Mouse (Mus musculus) brain, embryonic 14.5 days (tissue): ENCODE results near the gene Bmx. TPM values are rescaled to one million over a fixed set of nuclear protein-coding genes. Genes with fewer than 3 reads are reported as not detected.
A peak's percentile ranks its signal among the peaks of the same experiment; 100 is the strongest.

Source experiments
- DNase-seq: peaks from one replicate; pipeline ENCODE4 v3.0.0-alpha.2; 2011; ENCODE audit warnings: low read depth
- CTCF ChIP-seq: fragments of 200-500 bp; IDR thresholded peaks from 2 replicates; pipeline ENCODE4 v1.5.1; 2012; ENCODE audit warnings: inconsistent platforms, mild to moderate bottlenecking, moderate library complexity, borderline replicate concordance; ENCODE audit not compliant: insufficient read depth, insufficient read length; ENCODE audit errors: extremely low read depth
- POLR2A ChIP-seq: fragments of 200-500 bp; IDR thresholded peaks from 2 replicates; pipeline ENCODE4 v1.6.1; 2012; ENCODE audit warnings: mild to moderate bottlenecking, inconsistent platforms, borderline replicate concordance; ENCODE audit not compliant: poor library complexity, insufficient read depth, insufficient read length, severe bottlenecking; ENCODE audit errors: extremely low read depth
- polyA plus RNA-seq: library from polyadenylated mRNA; depleted of rRNA; stranded (reverse); fragments of >200 nt; gene quantifications from 2 replicates; pipeline ENCODE4 v1.2.3, GENCODE M21; 2012; rRNA removed

The Bmx gene
- 0.19 and 0.45 TPM in 2 replicates for polyA plus RNA-seq

DNA sequence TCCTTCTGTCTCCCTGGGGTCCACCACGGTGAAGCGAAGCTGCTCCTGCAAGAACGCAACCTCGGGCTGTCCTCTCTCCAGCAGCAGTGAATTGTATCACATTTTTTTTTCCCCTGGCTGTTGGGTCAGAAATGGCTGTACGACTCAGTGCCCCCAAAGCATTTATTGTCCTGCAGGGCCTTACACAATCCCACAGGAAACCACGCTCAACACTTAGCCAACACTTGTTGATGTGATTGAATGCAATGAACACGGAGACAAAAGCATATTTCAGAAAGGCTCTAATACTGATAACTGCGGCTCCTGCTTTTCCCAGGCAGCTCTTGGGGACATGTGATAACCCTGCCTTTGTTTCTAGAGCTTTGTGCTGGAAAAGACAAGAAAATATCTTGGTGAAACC, at the start of gene Bmx:
TSS of gene Bmx (minus strand) at position 137 of the 400 bp plus-strand sequence.
- TF ChIP-seq CTCF (no peak), POLR2A (no peak)
- no peak for DNase-seq

- no peak for TF ChIP-seq POLR2A
- TF ChIP-seq CTCF, result no peak
Measured at GRCm38 (mm10) chrX:164306250-164306649, 48.3 kb upstream of the Bmx start.

DNA sequence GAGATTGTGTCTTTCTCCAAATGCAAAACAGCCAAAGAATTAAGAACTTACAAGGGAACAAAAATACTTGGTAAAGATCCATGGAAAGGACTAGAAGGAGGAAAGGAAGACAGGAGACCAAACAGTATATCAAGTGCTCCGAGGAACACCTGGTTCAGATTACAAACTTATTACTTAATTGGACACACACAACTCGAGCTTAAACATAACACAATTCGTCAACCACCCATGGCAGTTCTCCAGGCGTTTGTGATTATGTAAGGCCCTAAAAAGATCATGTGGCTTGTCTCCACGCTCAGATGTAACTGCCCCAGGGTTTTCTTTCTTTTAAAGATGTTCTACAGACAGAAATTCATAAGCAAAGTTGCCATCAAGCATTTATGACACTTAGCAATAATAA, 33.2 kb upstream of the Bmx start:
- no peak for TF ChIP-seq CTCF
- no peak for TF ChIP-seq POLR2A
- DNase-seq, result no peak

More at GRCm38 (mm10) chrX:164306250-164306649, 48.3 kb upstream of the Bmx start:
- no peak for DNase-seq

- peak; percentile 38 for DNase-seq
- TF ChIP-seq CTCF, result peak; percentile 53; the same call in 1 of the 2 replicates
- TF ChIP-seq POLR2A, result no peak
Measured at GRCm38 (mm10) chrX:164287077-164287476, 29.1 kb upstream of the Bmx start.

DNA sequence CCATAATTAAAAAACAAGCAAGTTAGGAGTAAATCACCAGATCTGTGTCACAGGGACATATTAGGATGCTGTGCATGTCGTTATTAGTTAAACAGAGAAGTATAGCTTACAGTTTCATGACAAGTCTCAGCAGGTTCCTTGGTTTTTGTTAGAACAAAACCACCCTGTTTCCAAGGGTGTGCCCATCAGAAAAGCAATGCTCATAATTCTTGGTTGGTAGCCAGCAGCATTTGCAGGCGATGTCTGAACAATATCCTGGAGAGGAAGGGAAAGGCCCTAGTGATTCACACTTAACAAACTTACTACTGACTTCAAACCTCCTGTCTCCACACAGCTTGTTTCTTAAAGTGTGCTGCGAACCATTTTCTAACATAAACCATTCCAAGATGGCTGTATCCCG, 25.8 kb upstream of the Bmx start:
- TF ChIP-seq CTCF (no peak), POLR2A (no peak)

GRCm38 (mm10) chrX:164280918-164281647, 23.1 kb upstream of the Bmx start:
- DNase-seq, result no peak
- TF ChIP-seq CTCF (no peak), POLR2A (no peak)

More for the DNA sequence above, 25.8 kb upstream of the Bmx start:
- DNase-seq, result no peak

DNA sequence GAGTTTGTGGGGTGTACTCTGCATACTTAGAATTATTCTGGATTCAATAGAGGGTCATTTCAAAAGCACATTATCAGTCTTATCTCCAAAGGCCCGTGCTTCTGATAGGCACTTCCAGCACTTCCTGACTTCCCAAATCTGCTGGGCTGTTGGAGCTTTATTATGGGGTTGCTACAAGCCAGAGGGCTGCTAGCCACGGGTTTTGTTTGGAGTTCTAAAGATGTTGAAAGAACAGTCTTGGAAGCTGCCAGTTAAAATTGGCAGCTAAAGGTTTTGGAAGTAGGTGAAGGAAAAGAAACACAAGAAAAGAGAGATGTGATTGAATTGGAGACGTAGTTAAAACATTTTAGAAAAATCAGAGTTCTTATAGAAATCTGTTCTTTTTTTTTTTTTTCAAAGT, 17.5 kb upstream of the Bmx start:
- no peak for DNase-seq
- TF ChIP-seq CTCF (no peak), POLR2A (no peak)

- TF ChIP-seq POLR2A (no peak), CTCF (no peak)
- no peak for DNase-seq
Measured at GRCm38 (mm10) chrX:164270603-164271002, 12.6 kb upstream of the Bmx start.

DNA sequence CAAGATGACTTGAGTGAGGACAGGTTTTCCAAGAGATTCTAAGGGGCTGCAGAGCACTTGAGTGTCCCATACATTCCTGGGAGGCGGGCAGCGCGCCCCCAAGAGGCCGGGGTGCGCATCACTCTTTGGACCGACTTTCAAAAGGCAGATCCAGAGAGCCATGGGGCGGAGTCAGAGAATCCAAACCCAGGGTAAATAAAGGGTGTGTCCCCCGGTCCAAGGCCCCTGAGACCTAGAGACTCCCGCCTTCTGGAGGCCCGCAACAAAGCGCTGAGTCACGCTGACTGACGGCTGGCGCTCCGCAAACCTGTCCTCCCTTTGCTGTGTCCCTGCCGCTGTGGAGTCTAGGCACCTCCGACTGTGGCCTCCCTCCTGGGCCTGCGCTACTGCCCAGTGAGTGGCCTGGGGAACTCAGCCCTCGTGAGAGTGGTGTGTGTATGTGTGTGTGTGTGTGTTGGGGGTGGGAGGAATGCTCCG, 11.3 kb upstream of the Bmx start, which contains the start of gene Pir:
TSS of gene Pir (plus strand) at position 87 of the 477 bp plus-strand sequence.
- TF ChIP-seq POLR2A (no peak), CTCF (peak; percentile 36; the same call in 1 of the 2 replicates)

DNA sequence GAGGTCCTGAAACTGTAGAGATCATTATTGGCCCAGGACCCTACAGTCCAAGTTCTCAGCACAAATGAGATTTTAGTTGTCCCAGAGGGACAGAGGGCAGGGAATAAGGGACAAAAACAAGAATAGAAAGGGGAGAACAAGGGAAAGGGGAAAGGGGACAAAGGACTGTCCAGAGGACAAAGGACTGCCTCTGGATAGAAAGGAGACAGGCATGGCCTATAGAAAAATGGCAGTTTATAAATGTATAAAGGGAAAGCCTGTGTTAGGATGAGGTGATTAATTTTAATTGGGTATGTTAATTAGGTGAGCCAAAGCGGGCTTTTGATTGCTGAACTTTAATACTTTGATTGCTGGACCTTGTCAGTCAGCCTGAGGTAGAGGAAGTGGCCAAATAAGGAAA, 6.9 kb upstream of the Bmx start:
- peak; percentile 19 for DNase-seq
- TF ChIP-seq CTCF, result no peak
- TF ChIP-seq POLR2A, result no peak

More for the DNA sequence above, 11.3 kb upstream of the Bmx start, which contains the start of gene Pir:
- peak; percentile 58 for DNase-seq

DNA sequence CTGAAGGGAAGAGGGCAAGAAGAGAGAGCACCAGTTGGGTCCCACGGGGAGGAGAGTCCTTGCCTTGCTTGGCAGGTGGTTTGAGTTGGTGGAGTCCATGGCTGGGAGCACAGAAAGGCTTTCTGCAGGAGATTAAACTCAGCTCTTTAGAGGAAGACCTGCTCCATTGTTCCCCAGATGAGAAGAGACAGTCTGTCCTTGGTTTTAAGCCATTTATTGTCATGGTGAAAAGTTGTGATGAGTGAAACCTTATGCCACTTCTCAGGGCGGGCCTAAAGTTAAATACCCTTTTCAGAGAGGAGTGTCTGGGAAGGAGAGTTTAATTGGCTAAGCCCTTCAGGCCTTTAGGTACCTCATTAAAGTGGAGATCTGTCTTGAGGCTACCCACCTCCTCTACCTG, 4.3 kb upstream of the Bmx start:
- no peak for DNase-seq
- no peak for TF ChIP-seq CTCF
- no peak for TF ChIP-seq POLR2A

DNA sequence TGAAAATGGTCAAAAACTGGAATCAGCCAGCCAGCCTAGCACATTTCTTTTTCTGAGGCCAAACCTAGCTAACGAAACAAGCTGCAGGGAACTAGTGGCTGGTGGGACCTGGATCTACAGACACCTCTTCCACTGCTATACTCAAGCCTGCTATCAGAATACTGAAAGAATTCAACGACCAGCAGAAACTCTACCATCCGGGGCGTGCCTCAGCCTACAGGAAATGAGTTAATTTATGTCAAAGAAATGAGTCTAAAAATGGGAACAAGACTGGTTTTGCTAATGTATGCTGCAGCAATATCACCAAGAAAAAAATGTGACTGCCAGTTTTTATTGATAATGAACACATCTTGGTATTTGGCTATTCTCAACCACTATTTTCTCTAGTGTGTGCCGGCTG, 669 bp upstream of the Bmx start:
- DNase-seq, result no peak
- TF ChIP-seq CTCF, result no peak
